Mouse (Mus musculus) layer of hippocampus, adult 11-12 months (tissue): Measurements from ENCODE around the gene Mcoln2.
"Not testable (repeated sequence)": the region's sequence is repeated elsewhere in the genome, so short reads cannot be mapped to it uniquely, and the experiment has no call there.

Experiments used
- DNase-seq: peaks from one replicate; pipeline ENCODE4 v3.0.0; 2022; ENCODE audit warnings: low spot score

Mcoln2 gene

GRCm38 (mm10) chr3:146189933-146190332 is 40.3 kb downstream of the Mcoln2 start:
- no peak for DNase-seq

- DNase-seq, result no peak
These were observed 42.9 kb downstream of the Mcoln2 start for GRCm38 (mm10) chr3:146192507-146192906.

DNA sequence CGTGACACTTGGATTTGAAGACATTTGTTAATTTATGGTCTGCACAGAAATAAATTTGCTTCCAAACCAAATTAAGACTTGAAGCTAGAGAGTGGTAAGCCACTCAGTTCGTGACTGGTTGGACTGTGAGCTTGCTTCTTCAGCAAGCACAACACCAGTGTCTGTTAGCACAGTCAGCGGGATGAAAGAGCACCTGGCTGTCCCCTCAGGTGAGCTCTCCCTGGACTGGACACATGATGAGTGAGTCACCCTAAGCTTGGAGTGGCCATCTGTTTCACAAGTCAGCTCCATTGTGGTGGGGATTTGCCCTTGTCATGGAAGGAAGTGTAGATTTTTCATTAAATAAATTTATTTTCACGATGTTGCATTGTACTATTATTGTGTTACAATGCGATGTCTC is 45.5 kb downstream of the Mcoln2 start:
- DNase-seq, result no peak

- no peak for DNase-seq
These were observed 46.7 kb downstream of the Mcoln2 start for GRCm38 (mm10) chr3:146196301-146196700.

GRCm38 (mm10) chr3:146196780-146197743 is 47.4 kb downstream of the Mcoln2 start:
- no peak for DNase-seq

- DNase-seq, result no peak
These were observed 48.2 kb downstream of the Mcoln2 start for GRCm38 (mm10) chr3:146197785-146198184.

DNA sequence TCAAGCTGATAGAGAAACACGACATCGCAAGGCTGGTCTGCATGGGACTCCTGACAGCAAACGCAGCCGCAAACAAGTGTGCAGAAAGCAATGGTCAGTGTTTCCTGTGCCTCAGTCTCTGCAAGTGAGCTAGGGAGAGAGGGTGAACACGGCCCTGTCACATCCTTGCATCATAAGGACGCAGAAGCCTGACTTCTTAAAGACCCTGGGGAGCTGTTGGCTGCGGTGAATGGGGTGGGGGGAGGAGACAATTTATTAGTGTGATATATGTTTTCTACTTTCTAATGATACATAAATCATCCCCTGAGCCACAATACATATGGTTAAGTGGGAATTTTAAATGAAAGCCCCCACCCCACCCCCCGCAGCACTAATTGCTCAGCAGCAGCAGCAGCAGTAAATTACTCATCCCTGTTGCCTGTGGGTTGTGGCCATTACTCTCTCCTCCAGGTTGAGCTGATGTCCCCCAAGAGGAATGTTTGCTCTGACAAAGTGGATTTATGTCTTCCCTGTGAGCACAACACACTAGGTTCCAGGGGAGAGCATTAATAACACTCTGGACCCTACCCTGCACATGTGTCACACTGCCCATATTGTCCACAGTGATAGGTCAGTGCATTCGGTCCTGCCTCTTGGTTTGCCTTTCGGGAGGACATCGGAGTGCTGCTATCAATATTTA is 49.3 kb downstream of the Mcoln2 start:
- no peak for DNase-seq

DNA sequence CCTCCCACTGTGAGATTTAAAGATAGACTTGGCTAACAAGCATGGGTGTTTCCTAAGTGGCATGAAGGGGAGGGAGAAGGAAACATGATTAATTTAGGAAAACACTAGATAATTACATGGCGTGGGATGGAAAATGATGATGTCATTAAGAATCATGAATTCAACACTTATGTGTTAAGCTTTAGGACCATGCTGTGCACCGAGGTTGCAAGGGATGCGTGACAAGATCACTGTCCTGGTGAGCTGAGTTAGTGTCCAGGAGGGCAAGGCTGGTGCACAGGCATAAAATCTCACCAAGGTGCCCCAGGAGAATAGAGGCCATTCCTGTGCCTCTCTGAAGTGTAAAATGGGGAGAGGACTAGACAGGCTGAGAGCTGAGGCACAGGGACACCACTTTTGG is 49.9 kb downstream of the Mcoln2 start:
- DNase-seq, result no peak

GRCm38 (mm10) chr3:146204375-146204774 is 54.7 kb downstream of the Mcoln2 start:
- no peak for DNase-seq

GRCm38 (mm10) chr3:146205305-146205704 is 55.7 kb downstream of the Mcoln2 start:
- DNase-seq, result no peak

- DNase-seq, result no peak
These were observed 57.0 kb downstream of the Mcoln2 start for GRCm38 (mm10) chr3:146206635-146207034.

GRCm38 (mm10) chr3:146207440-146207839 is 57.8 kb downstream of the Mcoln2 start:
- DNase-seq, result no peak

DNA sequence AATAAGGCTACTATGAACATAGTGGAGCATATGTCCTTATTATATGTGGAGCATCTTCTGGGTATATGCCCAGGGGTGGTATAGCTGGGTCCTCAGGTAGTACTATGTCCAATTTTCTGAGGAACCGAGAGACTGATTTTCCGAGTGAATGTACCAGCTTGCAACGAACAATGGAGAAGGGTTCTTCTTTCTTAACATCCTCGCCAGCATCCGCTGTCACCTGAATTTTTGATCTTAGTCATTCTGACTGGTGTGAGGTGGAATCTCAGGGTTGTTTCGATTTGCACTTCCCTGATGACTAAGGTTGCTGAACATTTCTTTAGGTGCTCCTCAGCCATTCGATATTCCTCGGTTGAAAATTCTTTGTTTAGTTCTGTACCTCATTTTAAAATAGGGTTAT is 60.1 kb downstream of the Mcoln2 start:
- not testable (repeated sequence) for DNase-seq

DNA sequence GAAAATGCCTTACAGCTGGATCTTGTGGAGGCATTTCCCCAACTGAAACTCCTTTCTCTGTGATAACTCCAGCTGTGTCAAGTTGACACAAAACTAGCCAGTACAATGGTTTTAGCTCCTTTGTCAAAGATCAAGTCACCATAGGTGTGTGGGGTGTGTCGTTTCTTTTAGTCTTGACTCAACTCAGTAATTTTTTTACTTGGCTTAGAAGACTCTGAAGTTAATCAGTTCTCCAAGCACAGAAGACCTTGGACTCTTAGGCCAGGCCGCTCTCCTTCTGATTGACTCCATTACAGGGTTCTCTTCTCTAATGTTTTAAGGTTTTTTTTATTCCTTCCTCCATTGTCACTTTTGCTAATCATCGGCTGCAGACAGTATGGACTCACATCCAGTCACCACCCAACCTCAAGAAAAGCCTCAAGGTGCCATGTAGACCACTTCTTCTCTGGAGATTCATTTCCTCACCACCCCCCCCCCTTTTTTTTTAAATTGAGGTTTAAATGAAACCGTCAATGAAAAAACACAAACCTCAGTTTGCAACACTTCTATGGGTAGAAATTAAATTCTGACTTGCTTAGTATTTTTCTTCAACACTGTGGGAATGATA is 61.6 kb downstream of the Mcoln2 start:
- no peak for DNase-seq

DNA sequence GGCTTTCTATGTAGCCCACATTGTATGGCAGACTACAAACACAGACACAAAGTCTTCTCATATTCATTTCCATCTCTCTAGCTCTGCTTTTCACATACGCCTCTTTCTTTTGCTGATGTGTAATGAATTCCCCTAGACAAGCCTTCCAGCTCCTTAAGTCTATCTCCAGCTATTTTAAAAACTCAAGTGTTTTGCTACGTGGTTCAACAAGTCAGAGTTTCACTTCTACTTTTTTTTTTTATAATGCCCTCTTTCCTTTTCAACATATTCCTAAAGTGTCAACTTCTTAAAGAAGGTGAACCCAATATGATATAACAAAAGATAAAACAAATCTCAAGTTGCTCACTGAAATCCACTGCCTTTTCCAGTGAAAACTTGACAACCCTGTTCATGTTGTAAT is 62.3 kb downstream of the Mcoln2 start:
- no peak for DNase-seq

DNA sequence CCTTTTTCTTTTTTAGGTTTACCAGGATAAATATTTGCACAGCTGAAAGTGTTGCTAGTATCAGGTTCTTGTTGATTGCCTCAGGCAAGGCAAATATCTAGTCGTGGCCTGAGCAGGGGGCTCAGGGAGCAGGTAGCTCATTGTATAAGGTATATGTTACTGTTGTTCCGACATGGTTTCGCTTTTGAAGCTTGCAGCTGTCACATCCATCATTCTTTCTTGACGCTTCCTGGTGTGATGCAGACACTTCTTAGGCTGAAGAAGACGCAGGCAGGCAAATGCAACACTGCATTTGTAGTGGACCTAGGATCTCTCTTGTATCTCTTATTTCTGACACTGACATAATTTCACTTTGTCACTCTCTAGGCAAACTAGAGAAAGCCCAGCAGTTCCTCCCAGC is 63.7 kb downstream of the Mcoln2 start:
- DNase-seq, result no peak

DNA sequence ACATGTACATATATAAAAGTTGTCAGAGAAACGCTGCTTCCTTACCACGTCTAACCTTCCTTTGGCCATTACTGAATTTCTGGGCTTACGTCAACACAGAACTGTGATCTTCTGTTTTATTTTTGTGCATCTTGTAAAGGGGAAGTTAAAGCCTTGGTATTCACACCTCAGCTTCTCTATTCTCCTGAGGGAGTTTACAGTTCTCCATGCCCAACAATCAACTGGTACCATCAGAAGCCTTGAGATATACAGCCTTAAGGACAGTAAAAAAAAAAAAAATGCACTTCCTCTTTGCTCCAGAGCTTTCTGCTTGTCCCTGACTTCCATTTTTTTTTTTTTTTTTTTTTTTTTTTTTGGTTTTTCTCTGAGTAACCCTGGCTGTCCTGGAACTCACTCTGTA is 66.9 kb downstream of the Mcoln2 start:
- no peak for DNase-seq

DNA sequence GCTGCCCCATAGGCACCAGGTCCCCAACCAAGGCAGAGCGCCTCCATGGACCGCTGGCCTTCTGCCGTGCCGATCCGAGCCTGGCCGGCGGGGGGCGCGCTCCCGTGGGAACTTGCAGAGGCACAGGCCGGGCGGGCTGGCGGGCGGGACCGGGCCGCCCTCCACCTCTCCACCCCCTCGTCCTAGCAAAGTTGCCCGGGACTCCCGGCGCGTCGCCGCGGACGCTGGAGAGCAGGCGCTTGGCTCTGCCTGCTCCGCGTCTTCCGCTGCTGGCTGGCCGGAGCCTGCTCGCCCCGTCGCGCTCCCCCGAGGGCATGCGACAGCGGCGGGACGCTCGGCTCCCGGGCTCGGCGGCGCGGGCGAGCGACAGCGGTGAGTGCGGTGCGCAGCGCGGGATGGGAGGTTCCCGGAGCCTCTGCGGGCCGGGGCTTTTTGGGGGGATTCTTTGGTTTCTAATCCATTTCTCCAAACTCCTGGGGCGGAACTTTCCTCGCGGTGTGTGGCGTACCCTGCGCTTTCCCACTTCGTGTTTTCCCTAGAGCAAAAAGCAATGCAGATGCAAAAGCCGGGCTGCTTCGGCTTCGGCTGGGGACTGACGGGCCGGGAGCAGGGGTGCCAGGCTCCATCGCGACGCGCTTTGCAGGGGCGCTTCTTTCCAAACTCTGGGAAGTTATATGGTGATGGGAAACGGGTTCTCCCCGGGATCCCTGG is 71.3 kb downstream of the Mcoln2 start, which contains the start of gene Lpar3:
Gene Lpar3 (plus strand): TSS at position 188 of the 711 bp plus-strand sequence.
- DNase-seq, result peak; percentile 16

- DNase-seq, result no peak
These were observed 74.6 kb downstream of the Mcoln2 start for GRCm38 (mm10) chr3:146224271-146224670.

GRCm38 (mm10) chr3:146225061-146225761 is 75.6 kb downstream of the Mcoln2 start:
- DNase-seq, result no peak

- no peak for DNase-seq
These were observed 77.8 kb downstream of the Mcoln2 start for GRCm38 (mm10) chr3:146227427-146227826.
